Mouse (Mus musculus): Measurements from ENCODE around the gene Fam216a.

The Fam216a gene

DNA sequence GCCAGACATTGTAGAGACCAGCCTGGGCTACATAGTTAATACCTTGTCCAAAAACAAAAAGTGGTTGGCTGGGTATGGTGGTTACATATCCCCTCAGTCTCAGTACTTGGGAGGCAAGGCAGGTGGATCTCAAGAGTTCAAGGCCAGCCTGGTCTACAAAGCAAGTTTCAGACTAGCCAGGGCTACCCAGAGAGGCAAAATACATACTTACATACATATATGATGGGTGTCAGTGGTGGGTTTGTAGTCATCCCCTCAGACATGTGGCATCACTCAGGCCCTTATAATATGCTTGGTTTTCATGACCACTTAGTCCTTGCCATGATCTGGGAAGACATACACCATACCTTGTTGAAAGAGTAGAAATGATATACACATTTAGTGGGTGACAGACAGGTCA lies 18.5 kb upstream of the Fam216a start:
- DNase-seq, result no peak

GRCm38 (mm10) chr5:122390006-122390405 lies 17.8 kb upstream of the Fam216a start:
- DNase-seq, result no peak

- peak; percentile 83 to 87 for DNase-seq
Measured at GRCm38 (mm10) chr5:122379374-122380155, 7.4 kb upstream of the Fam216a start.

- no peak for DNase-seq
Measured at GRCm38 (mm10) chr5:122378171-122378570, 6.0 kb upstream of the Fam216a start.

DNA sequence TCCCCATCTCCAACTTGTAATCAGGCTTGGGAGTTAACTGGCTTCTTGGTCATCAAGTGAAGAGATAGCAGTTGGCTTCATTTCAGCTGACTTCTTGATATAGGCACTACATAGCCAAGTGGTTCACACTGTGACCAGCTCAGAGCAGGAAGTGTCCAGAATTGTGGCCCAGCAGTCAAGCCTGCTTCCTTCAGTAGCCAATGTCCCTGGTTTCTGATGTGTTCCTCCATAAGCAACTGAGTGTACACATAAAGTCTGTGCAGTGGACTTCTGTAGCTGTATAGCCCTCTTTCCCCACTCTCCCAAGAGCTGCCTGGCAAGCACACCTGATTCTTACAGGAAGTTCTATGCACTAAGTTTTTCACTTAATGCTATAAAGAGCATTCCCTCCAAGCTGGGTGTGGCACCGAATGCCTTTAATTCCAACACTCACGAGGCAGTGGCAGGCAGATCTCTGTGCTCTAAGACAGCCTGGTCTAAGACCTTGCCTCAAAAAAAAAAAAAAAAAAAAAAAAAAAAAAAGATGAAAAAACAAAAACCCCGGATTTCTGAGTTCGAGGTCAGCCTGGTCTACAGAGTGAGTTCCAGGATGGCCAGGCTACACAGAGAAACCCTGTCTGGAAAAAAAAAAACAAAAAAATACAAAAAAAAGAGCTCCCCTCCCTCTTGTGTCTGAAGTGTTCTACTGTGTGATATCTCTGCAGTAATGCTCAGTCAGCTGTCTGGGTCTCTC lies 5.1 kb upstream of the Fam216a start:
- no peak for DNase-seq

DNA sequence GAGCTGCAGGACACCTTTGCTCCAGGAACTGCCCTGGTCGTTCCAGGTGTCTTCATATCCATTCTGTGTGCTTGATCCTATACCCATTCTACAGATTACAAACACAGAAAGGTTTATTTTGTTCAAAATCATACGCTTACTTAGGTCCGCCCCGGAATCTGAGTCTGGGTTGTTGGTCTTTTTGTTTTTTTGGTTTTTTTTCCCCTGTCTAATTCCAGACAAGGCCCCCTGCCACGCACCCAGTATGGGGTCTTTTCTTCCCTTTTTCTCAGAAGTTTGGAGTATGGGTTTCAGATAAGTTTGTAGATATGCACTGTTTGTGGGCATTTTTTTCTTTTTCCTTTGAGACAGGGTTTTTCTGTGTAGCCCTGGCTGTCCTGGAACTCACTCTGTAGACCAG lies 714 bp upstream of the Fam216a start:
- no peak for DNase-seq

DNA sequence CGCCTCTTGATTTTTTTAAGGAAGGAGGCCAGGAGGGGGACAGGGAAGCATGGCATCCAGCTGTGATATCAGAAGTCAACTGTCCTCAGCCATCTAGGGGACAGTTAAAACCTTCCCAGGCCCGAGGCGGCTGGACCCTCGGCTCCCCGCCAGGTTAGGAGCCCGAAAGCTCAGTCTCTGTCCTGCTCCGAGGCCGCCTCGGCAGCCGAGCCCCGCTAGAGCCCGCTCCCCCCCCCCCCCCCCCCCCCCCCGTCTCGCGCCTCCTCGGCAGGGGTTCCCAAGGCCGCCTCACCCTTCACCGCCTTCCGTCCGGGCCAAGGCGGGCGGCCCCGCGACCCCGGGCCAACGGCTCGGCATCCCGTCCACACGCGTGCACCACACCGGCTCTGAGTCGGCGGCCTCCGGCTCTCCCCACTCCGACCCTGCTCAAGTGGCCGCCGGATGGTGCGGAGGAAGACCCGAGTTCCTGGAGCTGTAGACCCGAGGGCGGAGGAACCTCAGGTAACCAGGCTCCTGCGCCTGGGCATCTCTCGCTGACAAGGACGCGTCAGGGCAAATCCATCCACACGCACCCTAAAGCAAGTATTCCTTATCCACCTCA lies 473 bp downstream of the Fam216a start, which contains the start of gene Gpn3:
Gpn3 (plus strand) TSS at position 286 of the 601 bp plus-strand sequence.
- no peak for DNase-seq

DNA sequence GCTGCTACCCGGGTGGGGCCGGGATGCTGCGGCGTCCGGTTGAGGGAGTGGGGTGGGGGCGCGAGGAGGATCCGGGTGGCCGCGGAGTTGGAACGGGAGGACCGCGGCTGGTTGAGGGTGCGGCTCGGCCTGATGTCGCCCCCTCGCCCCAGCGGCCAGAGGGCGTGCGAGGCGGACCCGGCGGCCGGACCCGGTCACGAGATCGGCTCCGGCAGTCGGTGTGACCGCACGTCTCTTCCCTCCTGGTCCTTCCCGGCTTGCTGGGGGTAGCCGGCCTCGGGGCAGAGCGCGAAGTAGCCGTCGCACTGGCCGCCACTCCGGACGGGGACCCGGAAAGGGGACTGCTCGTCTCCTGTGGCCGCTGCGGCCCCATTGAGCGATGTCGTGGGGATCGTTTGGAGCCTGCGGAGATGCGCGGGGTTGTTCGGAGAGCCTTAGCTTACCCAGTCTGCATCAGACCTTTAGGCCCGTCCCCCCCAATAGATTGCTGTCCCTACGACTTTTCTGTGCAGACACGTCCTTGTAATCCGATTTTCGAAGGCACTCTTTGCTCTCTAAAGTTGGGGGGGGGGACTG lies 17.6 kb downstream of the Fam216a start:
- DNase-seq, result no peak

- DNase-seq, result peak; percentile 99 to 100
Measured at GRCm38 (mm10) chr5:122353807-122354491, 18.2 kb downstream of the Fam216a start, which contains the start of the genes Rad9b and Vps29. Gene Rad9b (minus strand): TSS chr5:122354233. Gene Vps29 (plus strand): TSS chr5:122354369.

- DNase-seq, result no peak
Measured at GRCm38 (mm10) chr5:122345777-122346176, 26.4 kb downstream of the Fam216a start.

DNA sequence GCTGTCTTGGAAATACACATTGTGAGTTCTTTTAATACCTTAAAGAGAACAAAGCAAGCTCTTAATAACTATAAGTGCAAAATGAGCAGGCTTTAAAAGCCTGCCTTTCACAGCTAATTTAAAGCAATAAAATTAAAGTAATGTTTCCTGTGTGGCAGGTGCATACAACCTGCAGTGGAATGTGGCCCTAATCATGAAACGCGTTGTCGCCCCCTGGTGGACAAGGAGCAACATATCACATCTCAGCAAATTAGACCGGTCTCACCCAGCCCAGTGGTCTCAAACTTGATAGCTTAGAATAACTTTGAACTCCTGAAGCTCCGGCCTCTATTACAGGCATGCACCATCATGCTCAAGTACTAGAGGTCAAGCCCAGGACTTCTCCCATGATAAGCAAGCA lies 27.9 kb downstream of the Fam216a start:
- peak; percentile 86 to 87 for DNase-seq

- DNase-seq, result no peak
Measured at GRCm38 (mm10) chr5:122343768-122344167, 28.4 kb downstream of the Fam216a start.

DNA sequence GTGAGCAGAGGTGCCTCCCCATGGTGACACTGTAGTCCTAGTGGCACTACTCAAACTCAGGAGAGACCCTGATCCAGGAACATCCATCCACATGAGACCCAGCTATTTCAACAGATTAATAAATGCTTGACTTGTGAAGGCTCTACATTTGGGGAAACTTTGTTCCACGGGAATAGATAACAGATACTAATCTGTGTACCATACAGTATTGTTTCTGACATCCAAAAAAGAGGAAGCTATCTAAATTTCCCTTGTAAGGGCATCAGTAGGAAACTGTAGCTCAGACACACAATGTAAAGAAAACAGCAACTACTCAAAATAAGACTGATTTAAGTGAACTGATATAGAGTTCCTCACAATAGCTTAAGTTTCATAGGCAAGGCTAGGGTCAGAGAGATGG lies 29.3 kb downstream of the Fam216a start:
- DNase-seq, result no peak

- no peak for DNase-seq
Measured at GRCm38 (mm10) chr5:122336554-122337294, 35.4 kb downstream of the Fam216a start.

- no peak for DNase-seq
Measured at GRCm38 (mm10) chr5:122334682-122335081, 37.5 kb downstream of the Fam216a start.

DNA sequence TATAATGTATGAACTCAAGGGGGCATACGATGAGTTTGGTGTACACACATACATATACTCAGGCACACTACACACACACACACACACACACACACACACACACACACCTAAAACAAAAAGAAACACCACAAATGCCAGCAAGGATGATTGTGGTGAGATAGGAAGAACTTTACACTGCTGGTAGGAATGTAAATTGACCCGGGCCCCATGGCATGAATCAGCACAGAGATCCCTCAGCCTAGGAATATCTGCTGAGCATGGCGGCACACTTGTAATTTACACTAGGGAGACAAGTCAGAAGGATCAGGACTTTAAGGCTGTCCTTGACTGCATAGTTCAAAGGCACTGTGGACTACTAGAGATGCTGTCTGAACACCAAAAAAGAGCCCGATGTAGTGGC lies 41.9 kb downstream of the Fam216a start:
- no peak for DNase-seq

GRCm38 (mm10) chr5:122327283-122327682 lies 44.9 kb downstream of the Fam216a start:
- DNase-seq, result no peak

DNA sequence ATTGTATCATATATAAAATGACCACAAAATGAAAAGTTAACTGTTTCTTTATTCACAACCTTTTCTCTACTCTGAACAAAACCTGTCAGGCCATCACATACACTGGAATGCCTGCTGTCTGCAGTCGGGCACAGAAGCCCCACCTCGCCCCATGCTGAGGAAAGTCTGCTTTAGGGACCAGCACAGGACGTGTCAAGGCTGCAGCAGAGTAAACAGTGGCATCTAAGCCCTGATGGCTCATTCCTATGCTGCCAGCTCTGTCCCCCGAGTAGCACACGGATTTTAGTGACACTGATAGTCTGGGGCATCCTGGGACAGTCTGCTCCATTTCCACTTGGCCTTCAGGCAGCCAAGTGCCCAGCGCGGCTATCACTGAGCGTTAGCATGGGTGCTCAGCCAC lies 46.7 kb downstream of the Fam216a start:
- no peak for DNase-seq

DNA sequence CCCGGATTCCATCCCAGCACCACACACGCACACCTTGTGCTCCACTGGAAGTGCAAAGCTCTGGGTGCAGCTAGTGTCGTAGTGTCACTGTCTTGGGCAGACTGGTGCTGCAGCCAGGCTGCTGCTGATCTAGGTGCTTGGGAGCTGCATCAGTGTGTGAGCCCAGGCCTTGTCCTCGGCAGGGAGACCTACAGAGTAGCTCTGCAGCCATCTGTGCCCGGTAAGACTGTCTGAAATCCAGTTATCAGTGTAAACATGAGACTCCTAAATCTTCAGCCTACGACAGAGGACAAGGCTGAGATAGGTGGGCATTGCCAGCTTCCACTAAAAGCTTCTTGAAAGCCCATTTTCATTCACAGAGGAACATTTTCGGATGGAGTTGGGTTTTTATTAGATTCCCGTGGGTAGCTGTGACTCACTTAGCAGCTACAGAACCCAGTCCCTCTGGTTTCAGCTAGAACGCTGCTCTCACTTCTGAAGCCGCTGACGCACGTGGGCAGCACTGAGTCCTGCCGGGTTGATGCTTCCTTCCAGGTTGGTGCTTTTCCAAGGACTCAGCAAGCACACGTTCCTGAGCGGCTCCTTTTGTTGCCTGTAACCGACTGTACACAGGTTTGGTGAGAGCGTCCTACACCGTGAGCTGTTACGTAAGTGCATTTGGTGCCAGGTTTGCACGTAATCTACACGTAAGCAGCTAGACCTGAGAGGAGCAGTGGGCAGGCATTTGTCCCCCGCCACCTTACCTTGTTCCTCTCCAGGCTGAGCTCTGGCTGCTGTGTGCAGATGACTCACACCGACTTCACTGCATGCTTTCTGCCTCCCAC lies 47.3 kb downstream of the Fam216a start:
- no peak for DNase-seq

- no peak for DNase-seq
Measured at GRCm38 (mm10) chr5:122323523-122323922, 48.6 kb downstream of the Fam216a start.

DNA sequence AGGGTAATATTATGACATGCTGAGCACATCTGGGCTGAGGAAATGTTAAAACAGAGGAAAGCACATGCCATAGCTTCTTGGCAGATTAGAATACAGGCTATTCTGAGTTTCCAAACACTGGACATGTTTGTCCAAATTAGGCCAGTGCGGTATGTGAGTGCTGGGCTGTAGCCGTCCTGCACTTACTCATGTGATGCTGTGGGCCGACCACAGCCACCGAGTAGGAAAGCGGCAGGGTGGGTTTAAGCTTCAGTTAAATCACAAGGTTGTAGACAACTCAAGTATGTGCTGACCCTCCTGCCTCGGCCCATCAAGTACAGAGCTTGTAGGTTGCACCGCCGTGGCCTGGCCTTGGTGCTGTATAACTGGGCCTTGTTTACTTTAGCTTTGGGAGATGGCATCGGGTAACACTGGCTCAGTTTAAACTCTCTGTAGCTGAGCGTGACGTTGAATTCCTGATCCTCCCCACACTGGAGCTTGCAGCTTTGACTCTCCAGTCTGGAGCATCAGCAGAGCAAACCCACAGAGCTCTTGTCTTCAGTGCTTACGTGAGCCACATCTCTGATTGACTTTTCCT lies 51.9 kb downstream of the Fam216a start:
- DNase-seq, result no peak

All from kidney, postnatal 4 days (tissue).